Mouse (Mus musculus): Measurements from ENCODE around the gene Slc25a34. TPM values are rescaled to one million over a fixed set of nuclear protein-coding genes. Genes with fewer than 3 reads are reported as not detected.

The Slc25a34 gene
- polyA plus RNA-seq, 1 experiment from 2014 or later: 1.1 TPM

DNA sequence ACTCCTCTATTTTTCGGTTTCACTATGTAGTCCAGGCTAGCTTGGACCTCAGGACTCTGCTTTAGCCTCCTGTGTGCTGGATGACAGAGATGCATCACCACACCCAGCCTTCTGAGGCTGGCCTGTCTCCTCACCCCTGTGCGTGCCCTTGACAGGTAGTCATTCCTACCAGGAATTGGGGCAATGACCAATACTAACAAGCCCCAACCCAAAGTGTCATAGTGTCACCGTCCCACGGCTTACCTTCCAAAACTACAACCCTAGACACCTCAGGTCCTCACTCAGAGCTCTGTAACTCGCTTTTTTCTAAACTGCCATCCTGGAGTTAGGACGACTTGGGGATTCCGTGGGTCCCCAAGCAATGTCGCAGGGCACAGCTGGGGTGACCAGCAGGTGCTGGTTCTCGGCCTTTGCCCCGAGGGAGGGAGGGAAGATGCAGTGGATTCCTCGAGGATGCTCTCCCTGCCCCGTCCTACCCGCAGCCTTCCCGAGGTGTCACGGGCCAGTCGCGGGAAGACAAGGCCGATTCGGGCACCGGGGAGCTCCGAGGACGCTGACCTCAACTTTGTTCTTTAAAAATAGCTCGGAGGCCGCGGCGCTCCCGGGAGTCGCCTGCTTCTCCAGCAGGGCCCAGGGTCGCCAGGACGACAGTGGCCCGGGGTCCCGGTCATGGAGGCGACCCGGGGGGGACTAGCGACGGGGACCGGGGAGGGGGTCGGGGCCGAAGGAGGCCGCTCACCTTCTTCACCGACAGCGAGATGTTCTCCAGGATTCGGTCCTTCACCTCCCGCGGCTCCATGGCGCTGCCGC lies 39.7 kb upstream of the Slc25a34 start:
- ATAC-seq: peak; percentile 24
- Histone ChIP-seq H3K4me3 (ENCODE audit: low read depth, low read length) (peak overlapping the region; percentile 80), H3K4me2 (replicated peaks; ENCODE audit: low read depth, low read length) (peak overlapping the region; percentile 86), H3K9me3 (ENCODE audit: low read length) (no peaks in the 10 kb centered on the region), H3K4me1 (ENCODE audit: insufficient read depth, low read depth, low read length) (peaks cover 16% of the 10 kb centered on the region), H3K27ac (ENCODE audit: low read length) (peak overlapping the region; percentile 86), H3K27me3 (replicated peaks; ENCODE audit: insufficient read depth, low read length) (no peaks in the 10 kb centered on the region), H3K36me3 (ENCODE audit: insufficient read depth, low read length) (no peaks in the 10 kb centered on the region), H3K9ac (replicated peaks; ENCODE audit: low read depth) (peak overlapping the region; percentile 88)
- peak; percentile 40 for DNase-seq (ENCODE audit: low spot score)
- TF ChIP-seq EP300 (IDR thresholded peaks at IDR 0.05) (no peak), CTCF (IDR thresholded peaks at IDR 0.05) (no peak)
- WGBS: 4% methylated on average over 36 of the region's 47 CpGs

DNA sequence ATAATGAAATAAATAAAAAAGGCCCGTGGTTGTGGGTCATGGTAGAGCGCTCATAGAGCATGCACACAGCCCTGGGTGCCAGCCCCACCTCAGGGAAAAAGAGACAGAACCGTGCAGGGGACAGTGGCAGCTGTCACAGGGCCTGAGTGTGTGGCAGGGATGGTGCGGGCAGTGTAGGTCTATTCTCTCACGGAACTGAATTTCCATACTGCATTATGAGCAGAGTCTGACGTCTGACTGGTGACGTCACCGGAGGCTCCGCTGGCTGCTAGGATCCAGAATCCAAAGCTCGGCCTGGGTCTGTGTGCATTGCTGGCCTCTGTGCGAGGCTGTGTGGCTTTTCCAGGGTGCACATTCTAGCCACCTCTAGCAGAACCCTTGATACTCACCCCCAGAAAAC lies 37.3 kb upstream of the Slc25a34 start:
- H3K4me2 ChIP-seq (replicated peaks; ENCODE audit: low read depth, low read length): no peak overlapping the region
- no peak overlapping the region for H3K27ac ChIP-seq (ENCODE audit: low read length)
- H3K27me3 ChIP-seq (replicated peaks; ENCODE audit: insufficient read depth, low read length): no peaks in the 10 kb centered on the region
- no peaks in the 10 kb centered on the region for H3K36me3 ChIP-seq (ENCODE audit: insufficient read depth, low read length)
- no peak overlapping the region for H3K9ac ChIP-seq (replicated peaks; ENCODE audit: low read depth)
- H3K9me3 ChIP-seq (ENCODE audit: low read length): no peaks in the 10 kb centered on the region
- no peak overlapping the region for H3K4me3 ChIP-seq (ENCODE audit: low read depth, low read length)
- no peak for DNase-seq (ENCODE audit: low spot score)
- ATAC-seq: no peak
- no peak for TF ChIP-seq EP300 (IDR thresholded peaks at IDR 0.05)
- TF ChIP-seq CTCF (IDR thresholded peaks at IDR 0.05): no peak
- peaks cover 24% of the 10 kb centered on the region for H3K4me1 ChIP-seq (ENCODE audit: insufficient read depth, low read depth, low read length)
- 91% methylated on average over 11 of the region's 11 CpGs for WGBS

DNA sequence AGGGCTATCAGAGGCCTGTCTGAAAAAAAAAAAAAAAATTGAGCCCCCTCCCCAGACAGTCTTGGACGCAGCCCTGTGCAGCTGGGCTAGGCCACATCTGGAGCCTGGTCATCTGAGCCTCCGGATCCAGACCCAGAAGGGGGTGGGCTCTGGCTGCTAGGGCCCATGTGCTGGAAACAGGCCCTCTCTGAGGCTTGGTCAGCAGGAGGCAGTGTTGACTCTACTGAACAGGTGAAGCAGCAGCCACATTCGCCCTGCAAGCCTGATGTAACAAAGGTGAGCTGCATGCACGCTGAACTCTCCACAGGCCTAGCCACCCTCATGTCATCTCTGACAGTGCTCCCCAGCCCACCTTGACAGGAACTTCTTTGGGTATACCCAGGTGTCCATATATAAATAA lies 36.1 kb upstream of the Slc25a34 start:
- WGBS: 81% methylated on average over 4 of the region's 4 CpGs
- Histone ChIP-seq H3K4me2 (replicated peaks; ENCODE audit: low read depth, low read length) (no peak overlapping the region), H3K4me3 (ENCODE audit: low read depth, low read length) (no peak overlapping the region), H3K4me1 (ENCODE audit: insufficient read depth, low read depth, low read length) (peaks cover 20% of the 10 kb centered on the region), H3K36me3 (ENCODE audit: insufficient read depth, low read length) (no peaks in the 10 kb centered on the region), H3K9ac (replicated peaks; ENCODE audit: low read depth) (no peak overlapping the region), H3K27me3 (replicated peaks; ENCODE audit: insufficient read depth, low read length) (no peaks in the 10 kb centered on the region), H3K27ac (ENCODE audit: low read length) (no peak overlapping the region), H3K9me3 (ENCODE audit: low read length) (no peaks in the 10 kb centered on the region)
- ATAC-seq: no peak
- no peak for DNase-seq (ENCODE audit: low spot score)
- TF ChIP-seq EP300 (IDR thresholded peaks at IDR 0.05): no peak
- TF ChIP-seq CTCF (IDR thresholded peaks at IDR 0.05): peak; percentile 51

DNA sequence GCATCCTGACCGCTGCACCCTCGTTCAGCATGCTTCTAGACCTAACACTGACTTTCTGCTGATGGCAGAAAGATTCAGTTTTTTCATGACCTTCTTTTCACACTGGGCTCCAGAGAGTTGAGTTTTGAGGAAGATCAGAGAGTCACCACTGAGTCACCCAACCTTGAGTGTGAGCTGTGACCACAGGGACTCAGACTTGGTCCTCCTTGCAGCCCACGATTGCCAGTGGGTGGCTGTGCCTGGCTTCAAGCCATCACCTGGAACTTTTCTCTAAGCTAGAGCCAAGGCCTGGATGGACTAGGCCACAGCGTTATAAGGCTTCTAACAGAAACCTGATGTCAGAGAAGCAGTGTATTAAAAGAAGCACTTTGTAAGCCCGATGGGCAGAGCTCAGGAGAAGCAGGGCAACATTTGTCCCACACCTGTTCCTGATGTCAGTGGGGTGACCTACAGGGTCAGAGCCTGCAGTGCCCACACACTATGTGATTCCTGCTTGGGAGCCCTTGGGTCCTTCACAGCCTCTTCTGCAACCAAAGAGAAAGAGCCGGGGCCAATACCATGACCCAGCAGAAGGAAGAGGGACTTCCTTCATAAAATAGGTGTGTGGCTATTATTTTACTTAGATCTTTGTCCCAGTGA lies 35.3 kb upstream of the Slc25a34 start:
- Histone ChIP-seq H3K4me1 (ENCODE audit: insufficient read depth, low read depth, low read length) (peaks cover 15% of the 10 kb centered on the region), H3K4me2 (replicated peaks; ENCODE audit: low read depth, low read length) (no peak overlapping the region), H3K4me3 (ENCODE audit: low read depth, low read length) (no peak overlapping the region), H3K36me3 (ENCODE audit: insufficient read depth, low read length) (no peaks in the 10 kb centered on the region), H3K27ac (ENCODE audit: low read length) (no peak overlapping the region), H3K9ac (replicated peaks; ENCODE audit: low read depth) (no peak overlapping the region), H3K27me3 (replicated peaks; ENCODE audit: insufficient read depth, low read length) (no peaks in the 10 kb centered on the region), H3K9me3 (ENCODE audit: low read length) (no peaks in the 10 kb centered on the region)
- no peak for TF ChIP-seq EP300 (IDR thresholded peaks at IDR 0.05)
- no peak for TF ChIP-seq CTCF (IDR thresholded peaks at IDR 0.05)
- ATAC-seq: no peak
- 89% methylated on average over 6 of the region's 6 CpGs for WGBS
- no peak for DNase-seq (ENCODE audit: low spot score)

DNA sequence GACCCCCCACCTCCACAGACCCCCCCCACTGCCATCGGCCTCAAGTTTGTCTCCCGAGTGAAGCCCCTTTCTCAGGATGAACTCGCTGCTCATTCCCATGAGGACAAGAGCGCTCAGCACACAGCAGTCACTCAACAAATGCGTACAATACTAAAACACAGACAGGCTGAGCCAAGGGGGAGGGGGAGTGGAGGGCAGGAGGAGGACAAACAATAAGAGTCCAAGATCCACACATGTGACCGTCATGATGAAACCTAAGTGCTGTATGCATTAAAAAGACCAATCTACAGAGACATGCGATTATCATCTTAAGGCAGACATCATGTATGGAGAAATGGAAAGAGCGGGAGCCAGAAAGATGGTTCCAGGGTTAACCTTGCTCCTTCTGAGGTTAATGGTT lies 33.3 kb upstream of the Slc25a34 start:
- no peak for ATAC-seq
- Histone ChIP-seq H3K27me3 (replicated peaks; ENCODE audit: insufficient read depth, low read length) (no peaks in the 10 kb centered on the region), H3K9ac (replicated peaks; ENCODE audit: low read depth) (no peak overlapping the region), H3K36me3 (ENCODE audit: insufficient read depth, low read length) (no peaks in the 10 kb centered on the region), H3K27ac (ENCODE audit: low read length) (peak overlapping the region; percentile 16; the same call in 1 of the 2 replicates), H3K4me2 (replicated peaks; ENCODE audit: low read depth, low read length) (no peak overlapping the region), H3K9me3 (ENCODE audit: low read length) (no peaks in the 10 kb centered on the region), H3K4me1 (ENCODE audit: insufficient read depth, low read depth, low read length) (peaks cover 8% of the 10 kb centered on the region; the same call in 1 of the 2 replicates), H3K4me3 (ENCODE audit: low read depth, low read length) (no peak overlapping the region)
- peak; percentile 17 for DNase-seq (ENCODE audit: low spot score)
- WGBS: 74% methylated on average over 8 of the region's 8 CpGs
- no peak for TF ChIP-seq CTCF (IDR thresholded peaks at IDR 0.05)

DNA sequence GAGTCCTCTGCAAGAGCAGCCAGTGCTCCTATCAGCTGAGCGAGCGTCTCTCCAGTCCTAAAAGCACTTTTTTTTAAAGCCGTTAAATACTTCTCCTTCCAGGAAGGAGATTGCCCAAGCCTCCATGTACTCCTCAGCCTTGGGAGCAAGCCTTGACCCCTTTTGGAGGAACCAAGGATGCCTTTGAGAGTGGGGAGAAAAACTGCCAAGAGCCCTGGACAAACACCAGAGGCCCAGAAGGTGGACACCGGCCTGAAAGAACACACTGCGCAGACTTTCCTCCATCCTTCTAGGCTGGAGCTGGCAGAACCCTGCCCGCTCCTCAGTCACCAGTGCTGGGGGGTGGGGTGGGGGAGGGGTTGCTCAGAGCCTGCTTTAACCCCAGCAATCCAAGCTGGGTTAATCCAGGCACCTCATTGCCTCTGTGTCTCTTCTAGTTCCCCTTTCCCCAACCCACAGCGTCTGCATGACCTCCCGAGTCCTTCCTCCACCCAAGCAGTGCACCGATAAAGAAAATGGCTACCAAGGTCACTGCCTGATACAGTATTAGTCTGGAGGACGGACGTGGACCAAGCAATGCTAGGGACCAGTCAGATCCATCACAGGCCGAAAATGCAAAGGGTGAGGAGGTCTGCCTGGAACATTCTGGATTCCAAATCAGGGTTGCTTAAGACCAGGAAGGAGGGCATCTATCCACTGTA lies 32.4 kb upstream of the Slc25a34 start:
- H3K27ac ChIP-seq (ENCODE audit: low read length): peak overlapping the region; percentile 38; the same call in 1 of the 2 replicates
- TF ChIP-seq EP300 (IDR thresholded peaks at IDR 0.05) (peak; percentile 35; the same call in 1 of the 2 replicates), CTCF (IDR thresholded peaks at IDR 0.05) (no peak)
- no peak overlapping the region for H3K4me2 ChIP-seq (replicated peaks; ENCODE audit: low read depth, low read length)
- H3K4me1 ChIP-seq (ENCODE audit: insufficient read depth, low read depth, low read length): peaks cover 8% of the 10 kb centered on the region; the same call in 1 of the 2 replicates
- DNase-seq (ENCODE audit: low spot score): peak; percentile 87
- no peaks in the 10 kb centered on the region for H3K9me3 ChIP-seq (ENCODE audit: low read length)
- no peak overlapping the region for H3K9ac ChIP-seq (replicated peaks; ENCODE audit: low read depth)
- ATAC-seq: peak; percentile 60
- WGBS: 56% methylated on average over 12 of the region's 12 CpGs
- no peaks in the 10 kb centered on the region for H3K27me3 ChIP-seq (replicated peaks; ENCODE audit: insufficient read depth, low read length)
- H3K36me3 ChIP-seq (ENCODE audit: insufficient read depth, low read length): no peaks in the 10 kb centered on the region
- no peak overlapping the region for H3K4me3 ChIP-seq (ENCODE audit: low read depth, low read length)
